Mouse (Mus musculus) lung, embryonic 15.5 days (tissue): ENCODE measurements around the gene Apol6. TPM values are rescaled to one million over a fixed set of nuclear protein-coding genes. Genes with fewer than 3 reads are reported as not detected.

Source experiments
- ATAC-seq: fragments of 200-750 bp; cut with Nextera tagmentation; 2 replicates; pipeline ENCODE4 v1.8.0; 2017; ENCODE audit warnings: moderate number of reproducible peaks, borderline replicate concordance; ENCODE audit not compliant: low FRiP score, low TSS enrichment; ENCODE audit errors: extremely low read depth
- H3K27ac ChIP-seq: fragments of 300-500 bp; sonication (generic); 2 replicates; pipeline ENCODE4 v1.5.1; 2015; ENCODE audit warnings: moderate library complexity, mild to moderate bottlenecking, inconsistent platforms
- H3K27me3 ChIP-seq: fragments of 300-500 bp; sonication (generic); 2 replicates; pipeline ENCODE4 v1.6.1; 2015; ENCODE audit warnings: inconsistent platforms
- H3K36me3 ChIP-seq: fragments of 300-500 bp; sonication (generic); 2 replicates; pipeline ENCODE4 v1.6.1; 2015; ENCODE audit warnings: inconsistent platforms
- H3K4me1 ChIP-seq: fragments of 300-500 bp; sonication (generic); 2 replicates; pipeline ENCODE4 v1.6.1; 2015; ENCODE audit warnings: inconsistent platforms
- H3K4me2 ChIP-seq: fragments of 300-500 bp; sonication (generic); 2 replicates; pipeline ENCODE4 v1.6.1; 2015; ENCODE audit warnings: inconsistent platforms, mild to moderate bottlenecking, moderate library complexity
- H3K4me3 ChIP-seq: fragments of 300-500 bp; sonication (generic); 2 replicates; pipeline ENCODE4 v1.5.1; 2015; ENCODE audit warnings: mild to moderate bottlenecking, inconsistent platforms
- H3K9ac ChIP-seq: fragments of 300-500 bp; sonication (generic); 2 replicates; pipeline ENCODE4 v1.6.1; 2015; ENCODE audit warnings: inconsistent platforms
- H3K9me3 ChIP-seq: fragments of 300-500 bp; sonication (generic); 2 replicates; pipeline ENCODE4 v1.6.1; 2016; ENCODE audit warnings: inconsistent platforms
- WGBS: fragments of 180-500 bp; shearing (Covaris S2); methylation state at CpG from one replicate; pipeline ENCODE4 v1.1.7; 2015; 5-methylcytosine and 5-hydroxymethylcytosine counted together
- polyA plus RNA-seq: library from polyadenylated mRNA; unstranded; fragments of >200 nt; fragmentation: Nextera tagmentation; extraction: Ambion mirVana; gene quantifications from 2 replicates; pipeline ENCODE4 v1.2.1, GENCODE M21; 2015

Gene Apol6
- polyA plus RNA-seq, 1 experiment from 2014 or later = not detected

GRCm38 (mm10) chr15:77076523-77076922, 32.0 kb downstream of the Apol6 start:
- Histone ChIP-seq H3K27me3 (no peaks in the 10 kb centered on the region), H3K9ac (no peak overlapping the region), H3K36me3 (peaks cover 25% of the 10 kb centered on the region), H3K4me2 (no peak overlapping the region), H3K27ac (no peak overlapping the region), H3K4me3 (no peak overlapping the region), H3K4me1 (0 out of 2 replicates have a peak, but pooled peaks cover under 1% of the 10 kb centered on the region), H3K9me3 (no peaks in the 10 kb centered on the region)
- WGBS = 80% methylated on average over 3 of the region's 3 CpGs
- no peak for ATAC-seq

GRCm38 (mm10) chr15:77077906-77078305, 33.4 kb downstream of the Apol6 start:
- no peaks in the 10 kb centered on the region for H3K9me3 ChIP-seq
- H3K27ac ChIP-seq = no peak overlapping the region
- WGBS = 84% methylated on average over 9 of the region's 9 CpGs
- H3K9ac ChIP-seq = no peak overlapping the region
- peaks cover 39% of the 10 kb centered on the region for H3K36me3 ChIP-seq
- H3K4me1 ChIP-seq = no peaks in the 10 kb centered on the region
- H3K4me3 ChIP-seq = no peak overlapping the region
- no peak for ATAC-seq
- H3K4me2 ChIP-seq = no peak overlapping the region
- no peaks in the 10 kb centered on the region for H3K27me3 ChIP-seq

DNA sequence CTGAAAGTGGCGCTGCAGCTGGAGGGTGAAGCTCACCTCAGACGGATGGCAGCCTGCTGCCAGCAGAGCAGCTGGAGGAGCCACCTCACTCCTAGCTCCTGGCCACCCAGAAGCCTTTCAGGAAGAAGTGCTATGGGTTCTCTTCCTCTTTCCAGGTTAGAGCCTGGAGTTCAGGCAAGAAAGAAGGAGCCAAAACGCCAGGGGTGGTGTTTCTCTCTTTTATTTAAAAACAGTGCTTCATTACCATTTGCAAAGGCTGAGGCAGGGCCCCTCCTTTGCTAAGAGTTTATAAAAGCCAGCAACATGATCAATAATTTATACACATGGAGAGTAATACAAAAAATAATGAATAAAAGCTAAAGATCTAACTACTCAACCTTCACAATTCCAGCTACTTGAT, 34.3 kb downstream of the Apol6 start:
- H3K4me2 ChIP-seq = no peak overlapping the region
- H3K9ac ChIP-seq = no peak overlapping the region
- H3K36me3 ChIP-seq = peaks cover 46% of the 10 kb centered on the region
- no peak overlapping the region for H3K4me3 ChIP-seq
- ATAC-seq = no peak
- 71% methylated on average over 3 of the region's 3 CpGs for WGBS
- H3K27me3 ChIP-seq = no peaks in the 10 kb centered on the region
- H3K9me3 ChIP-seq = no peaks in the 10 kb centered on the region
- H3K4me1 ChIP-seq = no peaks in the 10 kb centered on the region
- H3K27ac ChIP-seq = no peak overlapping the region

GRCm38 (mm10) chr15:77079256-77079822, 34.8 kb downstream of the Apol6 start:
- H3K36me3 ChIP-seq = peaks cover 50% of the 10 kb centered on the region
- 80% methylated on average over 14 of the region's 14 CpGs for WGBS
- ATAC-seq = no peak
- no peak overlapping the region for H3K4me3 ChIP-seq
- H3K27me3 ChIP-seq = no peaks in the 10 kb centered on the region
- H3K9me3 ChIP-seq = no peaks in the 10 kb centered on the region
- no peak overlapping the region for H3K4me2 ChIP-seq
- no peak overlapping the region for H3K27ac ChIP-seq
- H3K9ac ChIP-seq = no peak overlapping the region
- no peaks in the 10 kb centered on the region for H3K4me1 ChIP-seq

DNA sequence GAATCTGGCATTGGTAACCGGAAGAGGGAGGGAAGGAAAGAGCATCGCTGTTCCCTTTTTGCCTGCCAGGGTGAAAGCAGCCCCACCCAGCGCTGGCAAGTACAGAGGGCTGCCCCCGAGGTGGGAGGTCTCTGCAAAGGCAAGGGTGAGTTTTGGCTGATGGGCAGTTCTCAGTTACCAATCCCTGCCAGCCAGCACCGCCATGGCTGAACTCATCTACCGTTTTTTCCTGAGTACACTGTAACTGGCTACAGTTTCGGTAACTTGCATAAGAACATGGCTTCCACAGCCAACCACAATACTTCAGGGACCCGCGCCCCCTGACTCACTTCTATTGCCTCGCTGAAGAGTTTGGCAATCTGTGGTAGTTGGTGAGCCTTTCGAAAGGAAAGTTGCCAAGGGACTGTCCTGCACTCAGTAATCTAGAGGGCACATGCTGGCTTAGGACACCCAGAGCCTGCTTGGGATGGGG, 35.4 kb downstream of the Apol6 start:
- no peak overlapping the region for H3K27ac ChIP-seq
- no peak for ATAC-seq
- H3K9me3 ChIP-seq = no peaks in the 10 kb centered on the region
- no peak overlapping the region for H3K4me3 ChIP-seq
- H3K27me3 ChIP-seq = no peaks in the 10 kb centered on the region
- H3K4me2 ChIP-seq = no peak overlapping the region
- 80% methylated on average over 11 of the region's 11 CpGs for WGBS
- no peak overlapping the region for H3K9ac ChIP-seq
- H3K36me3 ChIP-seq = peaks cover 54% of the 10 kb centered on the region
- no peaks in the 10 kb centered on the region for H3K4me1 ChIP-seq

GRCm38 (mm10) chr15:77080684-77081254, 36.2 kb downstream of the Apol6 start:
- ATAC-seq = no peak
- 70% methylated on average over 14 of the region's 14 CpGs for WGBS
- Histone ChIP-seq H3K9me3 (no peaks in the 10 kb centered on the region), H3K4me3 (no peak overlapping the region), H3K36me3 (peaks cover 62% of the 10 kb centered on the region), H3K27me3 (no peaks in the 10 kb centered on the region), H3K27ac (no peak overlapping the region), H3K4me1 (no peaks in the 10 kb centered on the region), H3K4me2 (no peak overlapping the region), H3K9ac (no peak overlapping the region)

GRCm38 (mm10) chr15:77081454-77081853, 36.9 kb downstream of the Apol6 start:
- H3K27me3 ChIP-seq = no peaks in the 10 kb centered on the region
- H3K4me3 ChIP-seq = no peak overlapping the region
- no peak overlapping the region for H3K4me2 ChIP-seq
- WGBS = 76% methylated on average over 5 of the region's 5 CpGs
- H3K4me1 ChIP-seq = no peaks in the 10 kb centered on the region
- no peak for ATAC-seq
- H3K9ac ChIP-seq = no peak overlapping the region
- no peak overlapping the region for H3K27ac ChIP-seq
- H3K9me3 ChIP-seq = no peaks in the 10 kb centered on the region
- peaks cover 65% of the 10 kb centered on the region for H3K36me3 ChIP-seq

- Histone ChIP-seq H3K4me2 (no peak overlapping the region), H3K9me3 (no peaks in the 10 kb centered on the region), H3K27me3 (no peaks in the 10 kb centered on the region), H3K9ac (no peak overlapping the region), H3K36me3 (peaks cover 43% of the 10 kb centered on the region), H3K27ac (no peak overlapping the region), H3K4me1 (no peaks in the 10 kb centered on the region), H3K4me3 (no peak overlapping the region)
- WGBS = 76% methylated on average over 7 of the region's 7 CpGs
- no peak for ATAC-seq
Measured at GRCm38 (mm10) chr15:77085818-77086217, 41.3 kb downstream of the Apol6 start.

DNA sequence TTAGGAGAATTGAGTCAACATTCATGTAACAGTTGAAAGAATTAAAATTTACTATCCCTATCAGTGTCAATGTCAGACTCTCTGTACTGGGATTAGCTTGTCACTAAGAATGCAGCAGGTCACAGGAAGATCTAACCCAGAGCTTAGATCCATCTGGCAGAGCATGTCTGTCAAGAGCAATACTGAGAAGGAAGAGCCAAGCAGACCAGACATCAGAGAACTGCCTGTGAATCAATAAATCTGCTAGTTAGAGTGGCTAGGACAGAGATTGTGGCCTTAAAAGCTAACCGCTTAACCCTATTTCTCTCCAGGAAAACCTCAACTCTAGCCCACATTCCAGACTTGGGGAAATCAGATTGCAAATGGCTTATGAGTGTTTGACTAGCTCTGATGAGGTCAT, 42.0 kb downstream of the Apol6 start:
- H3K4me2 ChIP-seq = no peak overlapping the region
- no peaks in the 10 kb centered on the region for H3K4me1 ChIP-seq
- no peaks in the 10 kb centered on the region for H3K27me3 ChIP-seq
- 63% methylated on average over 1 of the region's 1 CpGs for WGBS
- no peak for ATAC-seq
- no peaks in the 10 kb centered on the region for H3K9me3 ChIP-seq
- no peak overlapping the region for H3K4me3 ChIP-seq
- no peak overlapping the region for H3K9ac ChIP-seq
- H3K27ac ChIP-seq = no peak overlapping the region
- peaks cover 46% of the 10 kb centered on the region for H3K36me3 ChIP-seq

GRCm38 (mm10) chr15:77089249-77089648, 44.7 kb downstream of the Apol6 start:
- H3K27ac ChIP-seq = no peak overlapping the region

GRCm38 (mm10) chr15:77090531-77090930, 46.0 kb downstream of the Apol6 start:
- Histone ChIP-seq H3K4me1 (no peaks in the 10 kb centered on the region), H3K36me3 (peaks cover 30% of the 10 kb centered on the region), H3K4me2 (no peak overlapping the region), H3K9me3 (no peaks in the 10 kb centered on the region), H3K27me3 (no peaks in the 10 kb centered on the region), H3K9ac (no peak overlapping the region), H3K27ac (no peak overlapping the region), H3K4me3 (no peak overlapping the region)
- WGBS = 91% methylated on average over 5 of the region's 5 CpGs
- ATAC-seq = no peak

More at GRCm38 (mm10) chr15:77089249-77089648, 44.7 kb downstream of the Apol6 start:
- no peak overlapping the region for H3K9ac ChIP-seq
- H3K27me3 ChIP-seq = no peaks in the 10 kb centered on the region
- no peak for ATAC-seq
- H3K4me1 ChIP-seq = no peaks in the 10 kb centered on the region
- H3K4me2 ChIP-seq = no peak overlapping the region
- 70% methylated on average over 11 of the region's 11 CpGs for WGBS
- H3K9me3 ChIP-seq = no peaks in the 10 kb centered on the region
- H3K36me3 ChIP-seq = peaks cover 37% of the 10 kb centered on the region
- no peak overlapping the region for H3K4me3 ChIP-seq

DNA sequence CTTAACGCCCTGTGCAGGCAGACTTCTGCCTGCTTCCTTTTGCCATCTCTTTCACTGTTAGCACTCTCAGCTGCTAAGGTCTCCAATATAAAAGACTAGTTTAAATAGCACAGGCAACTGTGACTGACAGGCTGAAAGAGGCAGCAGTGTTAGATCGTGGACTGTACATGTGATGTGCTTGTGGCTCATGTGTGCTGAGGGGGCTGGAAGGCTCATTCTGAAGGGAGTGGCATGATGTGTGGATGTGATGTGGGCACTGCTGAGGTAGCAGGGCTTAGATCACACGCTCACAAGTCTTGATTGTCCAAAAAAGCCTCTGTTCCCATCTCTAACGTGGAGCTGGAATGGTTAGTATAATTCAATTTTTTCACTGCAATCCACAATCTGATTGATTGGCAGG, 46.9 kb downstream of the Apol6 start:
- no peak for ATAC-seq
- H3K4me3 ChIP-seq = no peak overlapping the region
- H3K4me1 ChIP-seq = no peaks in the 10 kb centered on the region
- 80% methylated on average over 4 of the region's 4 CpGs for WGBS
- no peaks in the 10 kb centered on the region for H3K27me3 ChIP-seq
- no peaks in the 10 kb centered on the region for H3K9me3 ChIP-seq
- no peak overlapping the region for H3K4me2 ChIP-seq
- H3K27ac ChIP-seq = no peak overlapping the region
- no peak overlapping the region for H3K9ac ChIP-seq
- peaks cover 24% of the 10 kb centered on the region for H3K36me3 ChIP-seq
